Mouse (Mus musculus): ENCODE results near the gene Tubd1. TPM values are rescaled to one million over a fixed set of nuclear protein-coding genes. Genes with fewer than 3 reads are reported as not detected.

Tubd1 gene
- polyA plus RNA-seq, 1 experiment, result 1.2 TPM

- Histone ChIP-seq H3K27ac (ENCODE audit: insufficient read depth, low read depth, low read length) (peak overlapping the region; percentile 99), H3K27me3 (ENCODE audit: control insufficient read depth, insufficient read depth, low read length) (no peaks in the 10 kb centered on the region), H3K36me3 (ENCODE audit: control insufficient read depth, insufficient read depth, low read length) (peaks cover 23% of the 10 kb centered on the region), H3K4me1 (ENCODE audit: control insufficient read depth, insufficient read depth, insufficient read length, low read length) (peaks cover 16% of the 10 kb centered on the region), H3K4me3 (ENCODE audit: low read depth, low read length) (peak overlapping the region; percentile 74)
- no peak for TF ChIP-seq POLR2A (IDR thresholded peaks at IDR 0.05; ENCODE audit: low read depth, low read length)
- TF ChIP-seq CTCF (IDR thresholded peaks at IDR 0.05; ENCODE audit: extremely low read depth, insufficient read length, insufficient replicate concordance, low read depth, low read length), result no peak
- WGBS, result 14% methylated on average over 14 of the region's 14 CpGs
Measured at GRCm38 (mm10) chr11:86583990-86584897, 39.5 kb downstream of the Tubd1 start.

- TF ChIP-seq POLR2A (IDR thresholded peaks at IDR 0.05; ENCODE audit: low read depth, low read length), result no peak
- no peak for TF ChIP-seq CTCF (IDR thresholded peaks at IDR 0.05; ENCODE audit: extremely low read depth, insufficient read length, insufficient replicate concordance, low read depth, low read length)
- 4% methylated on average over 7 of the region's 7 CpGs for WGBS
- Histone ChIP-seq H3K4me3 (ENCODE audit: low read depth, low read length) (peak overlapping the region; percentile 82), H3K27me3 (ENCODE audit: control insufficient read depth, insufficient read depth, low read length) (no peaks in the 10 kb centered on the region), H3K36me3 (ENCODE audit: control insufficient read depth, insufficient read depth, low read length) (peaks cover 23% of the 10 kb centered on the region), H3K4me1 (ENCODE audit: control insufficient read depth, insufficient read depth, insufficient read length, low read length) (peaks cover 8% of the 10 kb centered on the region), H3K27ac (ENCODE audit: insufficient read depth, low read depth, low read length) (peak overlapping the region; percentile 99)
Measured at GRCm38 (mm10) chr11:86584898-86585597, 40.3 kb downstream of the Tubd1 start.

GRCm38 (mm10) chr11:86585598-86585984 lies 40.8 kb downstream of the Tubd1 start:
- Histone ChIP-seq H3K27ac (ENCODE audit: insufficient read depth, low read depth, low read length) (peak overlapping the region; percentile 99), H3K27me3 (ENCODE audit: control insufficient read depth, insufficient read depth, low read length) (no peaks in the 10 kb centered on the region), H3K36me3 (ENCODE audit: control insufficient read depth, insufficient read depth, low read length) (peaks cover 23% of the 10 kb centered on the region), H3K4me3 (ENCODE audit: low read depth, low read length) (peak overlapping the region; percentile 82), H3K4me1 (ENCODE audit: control insufficient read depth, insufficient read depth, insufficient read length, low read length) (peaks cover 8% of the 10 kb centered on the region)
- 2% methylated on average over 3 of the region's 3 CpGs for WGBS
- TF ChIP-seq POLR2A (IDR thresholded peaks at IDR 0.05; ENCODE audit: low read depth, low read length) (peak; percentile 32; the same call in 1 of the 2 replicates), CTCF (IDR thresholded peaks at IDR 0.05; ENCODE audit: extremely low read depth, insufficient read length, insufficient replicate concordance, low read depth, low read length) (no peak)

- 0% methylated on average over 12 of the region's 12 CpGs for WGBS
- Histone ChIP-seq H3K4me3 (ENCODE audit: low read depth, low read length) (peak overlapping the region; percentile 76), H3K36me3 (ENCODE audit: control insufficient read depth, insufficient read depth, low read length) (peaks cover 23% of the 10 kb centered on the region), H3K27me3 (ENCODE audit: control insufficient read depth, insufficient read depth, low read length) (no peaks in the 10 kb centered on the region), H3K27ac (ENCODE audit: insufficient read depth, low read depth, low read length) (peak overlapping the region; percentile 99), H3K4me1 (ENCODE audit: control insufficient read depth, insufficient read depth, insufficient read length, low read length) (peaks cover 8% of the 10 kb centered on the region)
- TF ChIP-seq POLR2A (IDR thresholded peaks at IDR 0.05; ENCODE audit: low read depth, low read length) (no peak; the same call in none of the 2 replicates), CTCF (IDR thresholded peaks at IDR 0.05; ENCODE audit: extremely low read depth, insufficient read length, insufficient replicate concordance, low read depth, low read length) (no peak)
Measured at GRCm38 (mm10) chr11:86586177-86586867, 41.5 kb downstream of the Tubd1 start.

GRCm38 (mm10) chr11:86586868-86587792 lies 42.3 kb downstream of the Tubd1 start:
- Histone ChIP-seq H3K4me1 (ENCODE audit: control insufficient read depth, insufficient read depth, insufficient read length, low read length) (peaks cover 8% of the 10 kb centered on the region), H3K27ac (ENCODE audit: insufficient read depth, low read depth, low read length) (peak overlapping the region; percentile 99), H3K36me3 (ENCODE audit: control insufficient read depth, insufficient read depth, low read length) (peaks cover 23% of the 10 kb centered on the region), H3K27me3 (ENCODE audit: control insufficient read depth, insufficient read depth, low read length) (no peaks in the 10 kb centered on the region), H3K4me3 (ENCODE audit: low read depth, low read length) (peak overlapping the region; percentile 76)
- under 1% methylated on average over 15 of the region's 15 CpGs for WGBS
- TF ChIP-seq POLR2A (IDR thresholded peaks at IDR 0.05; ENCODE audit: low read depth, low read length), result peak; percentile 90; the same call in 1 of the 2 replicates
- no peak for TF ChIP-seq CTCF (IDR thresholded peaks at IDR 0.05; ENCODE audit: extremely low read depth, insufficient read length, insufficient replicate concordance, low read depth, low read length)

GRCm38 (mm10) chr11:86587830-86588229 lies 43.0 kb downstream of the Tubd1 start:
- Histone ChIP-seq H3K4me3 (ENCODE audit: low read depth, low read length) (no peak overlapping the region), H3K27me3 (ENCODE audit: control insufficient read depth, insufficient read depth, low read length) (no peaks in the 10 kb centered on the region), H3K36me3 (ENCODE audit: control insufficient read depth, insufficient read depth, low read length) (peaks cover 20% of the 10 kb centered on the region), H3K4me1 (ENCODE audit: control insufficient read depth, insufficient read depth, insufficient read length, low read length) (peaks cover 8% of the 10 kb centered on the region), H3K27ac (ENCODE audit: insufficient read depth, low read depth, low read length) (peak overlapping the region; percentile 95)
- WGBS, result 20% methylated on average over 7 of the region's 7 CpGs
- TF ChIP-seq CTCF (IDR thresholded peaks at IDR 0.05; ENCODE audit: extremely low read depth, insufficient read length, insufficient replicate concordance, low read depth, low read length) (no peak), POLR2A (IDR thresholded peaks at IDR 0.05; ENCODE audit: low read depth, low read length) (no peak)
